Mouse (Mus musculus): Measurements from ENCODE around the gene Abcg4.
A peak's percentile ranks its signal among the peaks of the same experiment; 100 is the strongest.

Abcg4 gene

DNA sequence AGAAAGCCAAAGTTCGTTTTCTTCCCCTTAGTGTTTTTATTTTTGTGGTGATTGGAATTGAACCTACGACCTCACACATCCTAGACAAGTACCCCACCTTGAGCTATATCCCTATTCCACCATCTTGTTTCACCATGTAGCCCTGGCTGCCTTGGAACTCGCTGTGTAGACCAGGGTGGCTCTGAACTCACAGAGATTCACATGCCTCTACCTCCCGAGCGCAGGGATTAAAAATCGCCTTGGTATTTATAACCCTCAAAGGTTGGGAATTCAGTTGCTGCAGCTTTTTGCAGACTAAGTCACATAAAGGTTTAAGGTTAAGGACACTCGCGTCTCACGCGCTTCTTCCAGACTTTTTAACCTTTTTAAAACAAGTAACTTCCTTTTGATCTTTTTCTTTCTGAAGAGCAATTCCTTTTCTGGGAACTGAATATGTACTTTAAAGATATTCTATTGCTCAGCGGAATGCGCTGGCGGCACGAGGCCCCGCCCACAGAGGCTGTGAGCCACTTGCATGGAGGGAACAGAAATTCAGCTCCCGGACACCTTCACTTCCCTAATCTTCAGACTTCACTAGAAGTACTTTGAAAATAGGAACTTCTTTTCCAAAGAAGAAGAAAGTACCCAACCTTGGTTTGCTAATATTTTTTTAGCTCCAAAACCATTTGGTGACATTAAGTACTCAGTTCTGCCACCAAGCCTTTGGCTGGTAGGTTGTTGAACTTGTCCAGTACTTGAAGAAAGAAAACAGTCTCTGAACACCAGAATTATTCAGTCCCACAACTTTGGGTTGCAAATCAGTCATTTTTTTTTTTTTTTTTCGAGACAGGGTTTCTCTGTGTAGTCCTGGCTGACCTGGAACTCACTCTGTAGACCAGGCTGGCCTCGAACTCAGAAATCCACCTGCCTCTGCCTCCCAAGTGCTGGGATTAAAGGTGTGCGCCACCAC, 53.7 kb downstream of the Abcg4 start:
- peak; percentile 55 for DNase-seq

DNA sequence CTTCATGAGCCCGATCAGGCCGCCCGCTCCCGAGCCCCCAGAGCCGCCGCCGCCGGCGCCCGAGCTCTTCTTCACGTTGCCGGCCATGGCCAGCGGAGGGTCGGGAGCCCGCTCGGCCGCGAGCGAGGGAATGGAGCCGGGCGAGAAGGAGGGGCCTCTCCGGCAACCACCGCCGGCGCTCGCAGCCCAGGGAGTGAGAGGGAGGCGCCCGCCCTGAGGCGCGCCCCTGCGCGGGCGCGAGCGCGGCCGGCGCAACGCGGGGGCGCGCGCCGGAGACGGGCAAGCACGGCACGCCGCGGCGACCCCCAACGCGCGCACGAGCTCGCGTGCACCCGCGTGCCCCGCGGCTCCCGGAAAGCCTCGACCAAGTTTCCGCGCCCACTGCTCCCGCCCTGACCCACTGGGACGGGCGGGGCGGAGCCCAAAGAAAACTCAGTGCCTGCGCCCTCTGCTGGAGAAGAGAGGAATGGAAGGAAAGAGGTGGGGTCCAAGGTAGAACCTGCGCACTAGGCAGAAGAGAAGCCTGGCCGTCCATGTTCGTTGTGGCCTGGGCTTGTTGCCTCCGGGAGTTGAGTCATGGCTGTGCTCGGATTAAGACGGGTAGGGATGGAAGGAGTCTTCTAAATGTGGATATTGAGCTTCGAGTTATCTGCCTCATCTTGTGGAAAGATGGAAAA, 54.5 kb downstream of the Abcg4 start, which contains the start of gene Cbl:
Gene Cbl, minus strand, starts transcription at position 248 of the 677 bp plus-strand sequence.
- DNase-seq: peak; percentile 98

DNA sequence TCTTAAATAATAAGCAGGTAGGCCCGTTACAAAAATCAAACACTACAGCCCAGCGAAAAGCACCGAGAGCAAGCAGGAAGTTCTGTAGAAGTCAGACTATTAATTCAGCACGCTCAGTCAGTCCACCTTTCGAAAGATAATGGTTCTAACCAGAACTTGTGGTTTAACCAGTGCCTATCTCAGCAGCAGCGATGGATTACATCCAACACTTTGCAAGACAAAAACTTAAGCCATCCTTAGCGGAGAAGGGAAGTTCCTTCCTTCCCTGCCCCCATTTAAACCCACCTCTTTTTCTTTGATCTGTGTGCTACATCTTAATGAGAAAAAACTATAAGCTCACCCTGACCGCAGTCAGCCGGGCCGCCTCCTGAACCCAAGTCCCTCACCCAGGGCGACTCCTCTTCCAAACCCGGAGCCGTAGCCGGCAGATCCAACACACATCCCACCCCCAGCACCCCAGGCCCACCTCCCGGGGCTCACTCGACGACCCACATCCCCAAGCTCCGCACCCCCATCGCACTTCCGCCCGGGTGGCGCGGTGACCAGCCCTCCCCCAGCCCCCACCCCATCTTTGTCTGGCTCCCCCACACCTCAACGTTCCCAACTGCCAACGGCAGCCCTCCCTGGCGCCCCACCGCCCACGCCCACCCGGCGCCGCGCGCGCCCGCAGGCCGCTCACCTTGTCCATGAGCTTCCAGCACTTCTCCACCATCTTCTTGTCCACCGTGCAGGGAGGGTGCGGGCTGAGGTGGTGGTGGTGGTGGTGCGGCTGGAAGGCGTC, 55.2 kb downstream of the Abcg4 start:
- no peak for DNase-seq

DNA sequence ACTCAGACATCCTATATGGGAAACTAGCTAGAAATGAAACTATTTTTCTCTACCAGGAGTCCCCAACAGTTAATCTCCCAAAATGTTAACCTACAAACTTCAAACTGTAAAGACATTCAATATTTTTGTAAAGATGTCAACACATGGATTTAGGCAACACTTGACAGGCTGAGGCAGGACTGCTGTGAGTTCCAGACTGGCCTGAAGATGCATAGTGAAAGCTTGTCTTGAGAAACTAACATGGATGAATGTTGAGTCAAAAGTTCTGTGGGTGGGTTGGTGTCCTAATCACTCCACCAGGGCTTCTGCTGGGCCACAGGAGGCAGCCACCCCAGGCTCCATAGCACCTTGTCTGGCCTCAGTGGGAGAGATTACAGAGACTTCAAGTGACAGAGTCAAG, 56.8 kb downstream of the Abcg4 start:
- DNase-seq: no peak

DNA sequence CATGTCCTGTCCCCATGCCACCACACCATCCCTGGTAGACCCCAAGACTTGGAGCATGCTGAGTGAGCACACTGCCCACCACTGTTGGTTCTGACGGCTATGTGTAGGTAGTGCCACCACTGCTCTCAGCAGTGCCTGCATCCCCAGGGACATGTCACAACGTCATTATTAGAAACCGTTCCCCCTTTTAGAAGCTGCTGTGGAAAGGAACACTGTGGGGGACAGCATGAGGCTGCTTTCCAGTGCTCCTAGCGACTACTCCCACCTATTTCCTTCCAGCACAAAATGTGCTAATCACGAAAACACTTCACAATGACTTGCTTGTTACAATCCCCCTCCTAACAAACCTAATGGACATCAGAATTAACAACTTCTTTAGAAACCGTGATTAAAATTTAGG, 62.4 kb downstream of the Abcg4 start:
- DNase-seq: no peak

Measured in right cerebral cortex, postnatal 14 days (tissue).